Mouse (Mus musculus): Measurements from ENCODE around the gene Col25a1. TPM values are rescaled to one million over a fixed set of nuclear protein-coding genes. Genes with fewer than 3 reads are reported as not detected.

Col25a1 gene
- total and polyA plus RNA-seq, 2 experiments from 2014 or later, result 10.6 to 28.0 TPM

DNA sequence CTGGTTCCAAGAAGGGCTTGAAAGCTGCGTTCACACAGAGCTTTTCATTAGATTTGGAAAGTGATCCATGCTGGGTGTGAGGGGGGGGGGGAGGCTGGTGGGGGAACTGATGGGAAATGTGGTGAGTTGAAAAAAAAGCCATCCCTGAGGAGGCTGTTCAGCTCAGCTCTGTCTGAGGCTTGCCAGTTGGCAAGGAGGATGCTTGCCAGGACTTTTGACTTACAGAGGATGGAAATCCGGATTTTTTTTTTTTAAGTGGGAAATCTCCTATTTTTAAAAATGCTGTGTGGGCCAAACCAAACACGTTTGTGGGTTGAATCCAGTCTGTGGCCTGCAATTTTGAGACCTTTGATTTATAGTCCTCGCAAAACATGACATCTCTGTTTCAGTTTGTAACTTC is 35.6 kb downstream of the Col25a1 start:
- no peaks in the 10 kb centered on the region for H3K9me3 ChIP-seq (ENCODE audit: low read length)
- WGBS, result 74% methylated on average over 4 of the region's 4 CpGs
- H3K4me1 ChIP-seq (ENCODE audit: insufficient read depth, low read length), result no peaks in the 10 kb centered on the region
- no peaks in the 10 kb centered on the region for H3K36me3 ChIP-seq (ENCODE audit: insufficient read depth, low read length)
- no peak overlapping the region for H3K4me3 ChIP-seq (ENCODE audit: low read depth, low read length)
- H3K9ac ChIP-seq (replicated peaks; ENCODE audit: low read length, poor library complexity, severe bottlenecking), result no peak overlapping the region
- TF ChIP-seq CTCF (IDR thresholded peaks at IDR 0.05), result no peak
- ATAC-seq (ENCODE audit: low FRiP score), result no peak
- H3K27me3 ChIP-seq (ENCODE audit: insufficient read depth, low read length), result no peaks in the 10 kb centered on the region
- no peak overlapping the region for H3K4me2 ChIP-seq (ENCODE audit: low read depth, low read length, poor library complexity, severe bottlenecking)
- no peak overlapping the region for H3K27ac ChIP-seq (ENCODE audit: low read depth, low read length)
- no peak for DNase-seq (ENCODE audit: low spot score)

DNA sequence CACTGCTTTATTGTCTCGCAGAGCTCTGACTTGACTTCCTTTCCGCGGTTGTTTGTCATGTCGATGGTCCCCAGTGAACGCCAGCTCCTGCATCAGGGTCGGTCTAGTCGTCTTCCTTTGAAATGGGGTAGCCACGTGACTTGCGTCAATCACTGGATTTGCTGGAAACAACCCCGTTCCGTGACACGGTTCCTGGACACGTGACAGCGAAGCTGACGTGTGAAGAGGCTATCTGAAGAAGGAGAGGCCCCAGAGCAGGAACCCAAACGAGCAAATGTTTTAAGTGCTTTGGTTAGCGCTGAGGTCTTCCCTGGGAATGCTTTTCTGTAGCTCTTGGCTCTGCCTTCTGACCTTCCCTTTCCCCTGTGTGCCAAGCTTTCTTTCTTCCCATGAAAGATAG is 41.5 kb downstream of the Col25a1 start:
- DNase-seq (ENCODE audit: low spot score), result peak; percentile 19
- Histone ChIP-seq H3K4me2 (ENCODE audit: low read depth, low read length, poor library complexity, severe bottlenecking) (peak overlapping the region; percentile 3; the same call in 1 of the 2 replicates), H3K4me1 (ENCODE audit: insufficient read depth, low read length) (no peaks in the 10 kb centered on the region), H3K36me3 (ENCODE audit: insufficient read depth, low read length) (no peaks in the 10 kb centered on the region), H3K27ac (ENCODE audit: low read depth, low read length) (no peak overlapping the region), H3K9me3 (ENCODE audit: low read length) (no peaks in the 10 kb centered on the region), H3K27me3 (ENCODE audit: insufficient read depth, low read length) (no peaks in the 10 kb centered on the region), H3K9ac (replicated peaks; ENCODE audit: low read length, poor library complexity, severe bottlenecking) (no peak overlapping the region), H3K4me3 (ENCODE audit: low read depth, low read length) (no peak overlapping the region)
- ATAC-seq (ENCODE audit: low FRiP score), result no peak; the same call in 1 of the 2 replicates
- no peak for TF ChIP-seq CTCF (IDR thresholded peaks at IDR 0.05)
- WGBS, result 66% methylated on average over 17 of the region's 17 CpGs

DNA sequence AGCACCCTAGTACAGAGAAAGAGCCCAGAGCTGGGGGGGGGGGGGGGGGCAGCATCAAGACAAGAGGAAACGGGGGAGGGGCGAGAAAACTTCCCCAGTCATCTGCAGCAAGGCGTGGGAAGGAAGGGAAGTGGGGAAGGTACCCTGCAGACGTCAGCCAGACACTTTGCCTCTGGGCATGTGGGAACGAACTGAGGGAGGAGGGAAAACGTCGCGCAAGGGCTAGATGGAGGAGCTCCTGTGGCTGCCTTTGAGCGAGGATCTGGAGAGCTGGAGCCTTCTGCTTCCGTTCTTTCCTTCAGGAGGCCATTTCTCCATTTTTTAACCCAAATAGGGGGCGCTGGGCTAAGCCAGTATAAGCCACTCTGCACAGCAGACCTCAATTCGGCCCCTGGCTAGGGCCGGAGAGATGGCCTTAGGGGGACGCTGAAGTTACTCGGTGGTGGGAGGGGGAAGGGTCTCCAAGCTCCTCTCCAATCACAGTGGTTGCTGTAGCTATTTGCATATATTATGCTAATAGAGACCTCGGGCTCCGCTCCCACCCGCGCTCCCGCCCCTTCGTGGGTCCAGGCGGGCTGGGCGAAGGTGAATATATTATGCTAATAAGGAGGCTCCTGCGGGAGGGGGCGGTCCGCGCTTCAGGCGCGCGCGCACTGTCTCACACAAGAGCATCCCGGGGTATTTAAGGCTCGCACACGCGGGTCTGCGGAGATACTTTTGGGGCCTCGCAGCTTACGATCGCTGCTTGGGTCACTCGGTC is 49.1 kb downstream of the Col25a1 start:
- Histone ChIP-seq H3K27me3 (ENCODE audit: insufficient read depth, low read length) (no peaks in the 10 kb centered on the region), H3K36me3 (ENCODE audit: insufficient read depth, low read length) (no peaks in the 10 kb centered on the region), H3K9ac (replicated peaks; ENCODE audit: low read length, poor library complexity, severe bottlenecking) (peak overlapping the region; percentile 61), H3K9me3 (ENCODE audit: low read length) (no peaks in the 10 kb centered on the region), H3K4me2 (ENCODE audit: low read depth, low read length, poor library complexity, severe bottlenecking) (peak overlapping the region; percentile 93), H3K4me1 (ENCODE audit: insufficient read depth, low read length) (no peaks in the 10 kb centered on the region; the same call in 1 of the 2 replicates), H3K27ac (ENCODE audit: low read depth, low read length) (peak overlapping the region; percentile 62; the same call in 1 of the 2 replicates), H3K4me3 (ENCODE audit: low read depth, low read length) (peak overlapping the region; percentile 62)
- ATAC-seq (ENCODE audit: low FRiP score) (peak; percentile 91), DNase-seq (ENCODE audit: low spot score) (peak; percentile 89)
- under 1% methylated on average over 38 of the region's 40 CpGs for WGBS
- peak; percentile 43 for TF ChIP-seq CTCF (IDR thresholded peaks at IDR 0.05)

DNA sequence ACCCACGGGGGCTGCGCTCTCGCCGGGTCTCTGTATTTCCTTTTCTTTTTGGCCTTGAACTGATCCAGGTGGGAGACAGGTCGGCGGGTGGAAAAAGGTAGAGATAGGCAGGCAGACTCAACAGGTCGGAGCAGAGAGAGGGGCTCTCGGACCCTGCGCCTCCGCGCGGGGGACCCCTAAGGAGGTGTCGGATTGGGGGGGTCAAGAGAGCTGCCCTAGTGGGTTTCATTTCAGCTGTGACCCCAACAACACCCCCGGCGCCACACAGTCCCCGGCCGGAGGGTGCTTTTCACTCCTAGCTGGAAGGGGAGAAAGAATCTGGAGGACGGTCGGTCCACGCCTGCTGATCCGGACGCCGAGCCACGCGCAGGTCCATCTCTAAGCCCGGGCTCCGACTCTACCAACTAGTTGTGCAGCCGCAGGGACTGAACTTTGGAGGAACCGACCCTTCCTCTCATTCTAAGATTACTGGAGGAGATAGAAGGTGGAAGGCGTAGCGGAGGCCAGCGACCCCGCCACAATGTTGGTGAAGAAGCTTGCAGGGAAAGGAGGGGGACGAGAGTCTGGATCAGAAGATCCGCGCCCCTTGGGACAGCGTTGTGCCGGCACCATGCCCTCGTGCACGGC is 49.8 kb downstream of the Col25a1 start:
- ATAC-seq (ENCODE audit: low FRiP score), result peak; percentile 57
- peak; percentile 9 for DNase-seq (ENCODE audit: low spot score)
- Histone ChIP-seq H3K9me3 (ENCODE audit: low read length) (no peaks in the 10 kb centered on the region), H3K27ac (ENCODE audit: low read depth, low read length) (no peak overlapping the region), H3K4me1 (ENCODE audit: insufficient read depth, low read length) (no peaks in the 10 kb centered on the region; the same call in 1 of the 2 replicates), H3K4me2 (ENCODE audit: low read depth, low read length, poor library complexity, severe bottlenecking) (peak overlapping the region; percentile 93), H3K4me3 (ENCODE audit: low read depth, low read length) (peak overlapping the region; percentile 62), H3K36me3 (ENCODE audit: insufficient read depth, low read length) (no peaks in the 10 kb centered on the region), H3K27me3 (ENCODE audit: insufficient read depth, low read length) (no peaks in the 10 kb centered on the region), H3K9ac (replicated peaks; ENCODE audit: low read length, poor library complexity, severe bottlenecking) (peak overlapping the region; percentile 61)
- 0 out of 2 replicates have a peak, but pooled peaks have one; percentile 5 for TF ChIP-seq CTCF (IDR thresholded peaks at IDR 0.05)
- WGBS, result 1% methylated on average over 40 of the region's 40 CpGs

DNA sequence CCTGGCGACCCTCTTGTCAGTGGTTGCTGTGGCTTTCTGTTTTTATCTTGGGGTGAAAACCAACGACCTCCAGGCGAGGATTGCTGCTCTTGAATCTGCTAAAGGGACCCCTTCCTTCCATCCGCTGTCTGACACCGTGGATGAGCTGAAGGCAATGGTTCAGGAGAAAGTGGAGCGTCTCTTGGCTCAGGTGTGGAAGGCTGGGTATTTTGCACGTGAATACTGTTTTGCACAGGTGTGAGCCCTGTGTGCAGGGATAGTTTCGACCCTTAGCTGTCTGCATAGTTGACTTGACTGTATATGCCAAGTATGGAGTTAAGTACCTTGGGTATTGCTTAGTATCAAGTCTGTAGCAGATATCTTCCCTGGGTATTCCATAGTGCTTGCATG is 50.3 kb downstream of the Col25a1 start:
- WGBS, result 12% methylated on average over 8 of the region's 8 CpGs
- Histone ChIP-seq H3K27ac (ENCODE audit: low read depth, low read length) (no peak overlapping the region), H3K4me2 (ENCODE audit: low read depth, low read length, poor library complexity, severe bottlenecking) (peak overlapping the region; percentile 93), H3K36me3 (ENCODE audit: insufficient read depth, low read length) (no peaks in the 10 kb centered on the region), H3K4me1 (ENCODE audit: insufficient read depth, low read length) (no peaks in the 10 kb centered on the region; the same call in 1 of the 2 replicates), H3K9me3 (ENCODE audit: low read length) (no peaks in the 10 kb centered on the region), H3K27me3 (ENCODE audit: insufficient read depth, low read length) (no peaks in the 10 kb centered on the region), H3K4me3 (ENCODE audit: low read depth, low read length) (peak overlapping the region; percentile 62), H3K9ac (replicated peaks; ENCODE audit: low read length, poor library complexity, severe bottlenecking) (peak overlapping the region; percentile 61)
- ATAC-seq (ENCODE audit: low FRiP score) (no peak), DNase-seq (ENCODE audit: low spot score) (no peak)
- no peak for TF ChIP-seq CTCF (IDR thresholded peaks at IDR 0.05)

DNA sequence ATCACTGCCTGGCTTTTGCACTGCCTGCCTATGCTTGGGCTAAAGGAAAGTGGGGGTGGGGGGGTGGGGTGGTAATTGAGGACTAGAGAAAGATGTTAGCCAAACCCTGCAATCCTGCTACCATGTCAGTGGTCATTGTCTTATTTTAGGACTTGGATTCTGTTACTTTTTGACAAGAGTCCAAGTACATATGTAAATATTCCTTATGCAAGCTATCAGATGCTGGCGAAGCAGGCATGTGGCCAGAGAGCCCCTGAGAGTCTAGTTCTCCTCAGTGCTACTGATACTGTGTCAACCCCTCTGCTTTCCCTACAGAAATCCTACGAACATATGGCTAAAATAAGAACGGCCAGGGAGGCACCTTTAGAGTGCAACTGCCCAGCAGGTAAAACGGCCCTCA is 51.1 kb downstream of the Col25a1 start:
- Histone ChIP-seq H3K4me3 (ENCODE audit: low read depth, low read length) (peak overlapping the region; percentile 62; the same call in 1 of the 2 replicates), H3K9me3 (ENCODE audit: low read length) (no peaks in the 10 kb centered on the region), H3K27ac (ENCODE audit: low read depth, low read length) (no peak overlapping the region), H3K4me2 (ENCODE audit: low read depth, low read length, poor library complexity, severe bottlenecking) (peak overlapping the region; percentile 93), H3K9ac (replicated peaks; ENCODE audit: low read length, poor library complexity, severe bottlenecking) (no peak overlapping the region), H3K36me3 (ENCODE audit: insufficient read depth, low read length) (no peaks in the 10 kb centered on the region), H3K4me1 (ENCODE audit: insufficient read depth, low read length) (no peaks in the 10 kb centered on the region; the same call in 1 of the 2 replicates), H3K27me3 (ENCODE audit: insufficient read depth, low read length) (no peaks in the 10 kb centered on the region)
- ATAC-seq (ENCODE audit: low FRiP score) (no peak), DNase-seq (ENCODE audit: low spot score) (no peak)
- WGBS, result 72% methylated on average over 4 of the region's 4 CpGs
- no peak for TF ChIP-seq CTCF (IDR thresholded peaks at IDR 0.05)
